Mouse (Mus musculus): ENCODE results near the gene Ugp2. TPM values are rescaled to one million over a fixed set of nuclear protein-coding genes. Genes with fewer than 3 reads are reported as not detected.

Ugp2 gene
- total and polyA plus RNA-seq, 3 experiments = 17.7 to 44.1 (median 24.1) TPM

DNA sequence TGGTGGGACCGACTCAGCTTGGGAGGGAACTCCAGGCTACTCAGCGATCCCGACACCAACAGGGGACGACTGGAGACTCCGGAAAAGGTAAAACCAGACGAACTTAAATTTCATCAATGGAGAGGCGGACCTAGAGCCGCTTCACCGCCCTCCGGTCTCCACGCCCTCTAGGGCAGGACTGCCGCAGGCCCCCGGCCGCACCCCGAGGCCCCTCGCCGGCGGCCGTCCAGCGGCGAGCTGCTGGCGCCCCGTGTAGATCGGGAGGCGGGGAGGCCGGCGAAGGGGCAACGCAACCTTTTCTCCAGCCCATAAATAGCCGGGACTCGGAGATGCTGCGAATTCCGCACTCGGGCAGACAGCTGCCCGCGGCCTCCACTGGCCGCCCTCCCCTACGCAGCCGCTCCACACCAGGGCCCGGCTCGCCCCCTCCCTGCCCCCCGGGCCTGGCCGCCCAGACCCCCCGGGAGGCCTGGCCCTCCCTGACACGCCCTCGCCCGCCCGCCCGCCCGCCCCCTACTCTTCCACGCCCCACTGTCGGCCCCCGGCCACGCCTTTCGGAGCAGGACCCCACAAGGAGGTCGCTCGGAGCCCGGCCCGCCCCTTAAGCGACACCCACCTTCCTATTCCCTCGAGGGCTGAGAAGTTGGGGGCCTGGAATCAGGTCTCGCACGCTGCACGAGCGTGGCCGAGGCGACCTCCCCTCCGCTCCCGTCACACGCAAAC is 441 bp downstream of the Ugp2 start:
- no peaks in the 10 kb centered on the region for H3K27me3 ChIP-seq (replicated peaks)
- in situ Hi-C loops (cut with MboI; ENCODE audit: low pct_ligation_motif_present, low pct_unique_long_range_greater_than_20kb, low sequenced_read_pairs) = no loop called here
- H3K27ac ChIP-seq (ENCODE audit: insufficient read depth, low read depth) = peak overlapping the region; percentile 68

DNA sequence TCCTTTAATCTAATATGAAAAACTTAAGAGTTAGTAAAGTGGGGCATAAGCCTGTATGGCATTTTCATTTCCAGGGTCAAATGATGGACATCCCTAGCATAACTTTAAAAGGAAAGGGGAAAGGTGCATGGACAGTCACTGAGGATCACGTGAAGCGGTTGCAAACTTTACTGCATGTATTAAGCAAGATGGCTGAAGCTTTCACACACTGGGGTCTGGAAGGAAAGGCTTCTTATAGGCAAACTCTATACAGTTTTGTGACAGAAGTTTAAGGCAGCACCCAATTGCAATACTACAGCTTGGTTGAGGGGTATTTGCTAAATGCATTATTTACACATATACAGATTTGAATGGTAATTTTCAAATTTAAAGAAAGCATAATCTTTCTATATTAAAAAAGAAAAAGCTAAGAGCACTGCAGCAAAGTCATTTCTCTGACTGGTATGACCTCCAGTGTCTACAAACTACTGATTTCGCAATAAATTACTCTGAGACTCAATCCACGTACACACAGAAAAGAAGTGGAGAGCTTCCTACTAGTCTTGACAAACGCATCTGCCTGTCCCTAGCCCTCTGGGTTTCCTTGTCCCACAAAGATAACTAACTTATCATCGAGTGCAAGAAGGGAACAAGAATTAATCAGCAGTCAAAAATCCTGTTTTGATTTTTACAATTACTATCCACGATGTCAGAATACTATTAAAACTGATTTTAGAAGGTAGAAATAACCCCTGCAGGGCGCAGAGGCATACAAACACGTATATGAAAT is 1.6 kb downstream of the Ugp2 start:
- peaks cover 3% of the 10 kb centered on the region for H3K9me3 ChIP-seq (replicated peaks; ENCODE audit: low read length)
- in situ Hi-C loops (cut with MboI; ENCODE audit: low pct_ligation_motif_present, low pct_unique_long_range_greater_than_20kb, low sequenced_read_pairs) = no loop called here
- peak overlapping the region; percentile 98 for H3K4me2 ChIP-seq (ENCODE audit: insufficient read depth, low read depth, poor library complexity, severe bottlenecking)
- peak; percentile 4 for DNase-seq (ENCODE audit: extremely low read depth)
- dilution Hi-C loops (cut with MboI; ENCODE audit: extremely low pct_ligation_motif_present, extremely low pct_unique_long_range_greater_than_20kb, low sequenced_read_pairs) = no loop called here
- peak overlapping the region; percentile 80 for H3K9ac ChIP-seq (ENCODE audit: insufficient read depth, low read depth)
- H3K79me2 ChIP-seq (replicated peaks; ENCODE audit: control insufficient read depth, extremely low read depth, insufficient read depth, poor library complexity, severe bottlenecking) = peaks cover 17% of the 10 kb centered on the region
- no peak overlapping the region for H3K27ac ChIP-seq (ENCODE audit: insufficient read depth, low read depth)
- peaks cover 0 to 5% of the 10 kb centered on the region in 2 experiments for H3K36me3 ChIP-seq (replicated peaks in 1 of 2; ENCODE audit: control insufficient read depth in 1 of 2, insufficient read depth in 1 of 2, low read length in 1 of 2)
- peak overlapping the region; percentile 81 to 86 (median 84) for H3K4me3 ChIP-seq (replicated peaks in 1 of 3; ENCODE audit: low read depth in 2 of 3, low read length in 2 of 3, poor library complexity in 1 of 3)
- H3K27me3 ChIP-seq (replicated peaks) = no peaks in the 10 kb centered on the region
- peaks cover 0 to 17% of the 10 kb centered on the region in 2 experiments; a peak in 2 of 4 replicates for H3K4me1 ChIP-seq (ENCODE audit: control insufficient read depth in 1 of 2, insufficient read depth in 2 of 2)
- TF ChIP-seq BHLHE40 (IDR thresholded peaks at IDR 0.05; ENCODE audit: low read depth, low read length) (peak; percentile 34; the same call in 1 of the 2 replicates), ZMIZ1 (IDR thresholded peaks at IDR 0.05; ENCODE audit: low read depth, low read length) (no peak), RCOR1 (conservative IDR thresholded peaks at IDR 0.05; ENCODE audit: low read depth, low read length) (no peak), HCFC1 (IDR thresholded peaks at IDR 0.05; ENCODE audit: low read depth, low read length) (no peak), MAZ (IDR thresholded peaks at IDR 0.05; ENCODE audit: low read depth, low read length) (no peak), IRF4 (IDR thresholded peaks at IDR 0.05; ENCODE audit: low read depth, low read length) (no peak), ZNF384 (IDR thresholded peaks at IDR 0.05; ENCODE audit: low read depth, low read length) (no peak), KAT2A (IDR thresholded peaks at IDR 0.05; ENCODE audit: insufficient replicate concordance, low read length) (no peak), JUN (IDR thresholded peaks at IDR 0.05; ENCODE audit: insufficient read depth, low read depth, low read length) (no peak), E2F4 (IDR thresholded peaks at IDR 0.05; ENCODE audit: insufficient replicate concordance, low read depth, low read length) (no peak), SIN3A (IDR thresholded peaks at IDR 0.05; ENCODE audit: low read length) (0 out of 2 replicates have a peak, but pooled peaks have one; percentile 20), MEF2A (IDR thresholded peaks at IDR 0.05; ENCODE audit: borderline replicate concordance, low read depth, low read length) (no peak), MXI1 (IDR thresholded peaks at IDR 0.05; ENCODE audit: low read depth, low read length) (peak; percentile 40; the same call in 1 of the 2 replicates), USF1 (IDR thresholded peaks at IDR 0.05; ENCODE audit: low read depth, low read length) (0 out of 2 replicates have a peak, but pooled peaks have one; percentile 3)

More for the DNA sequence above, 441 bp downstream of the Ugp2 start:
- no peak for TF ChIP-seq PAX5 (IDR thresholded peaks at IDR 0.05; ENCODE audit: low read length)
- TF ChIP-seq MEF2A (IDR thresholded peaks at IDR 0.05; ENCODE audit: borderline replicate concordance, low read depth, low read length) = peak; percentile 69
- no peak for TF ChIP-seq JUND (conservative IDR thresholded peaks at IDR 0.05; ENCODE audit: low read depth, low read length)
- TF ChIP-seq ZC3H11A (IDR thresholded peaks at IDR 0.05; ENCODE audit: low read depth, low read length) = no peak
- peak; percentile 70; the same call in 1 of the 2 replicates for TF ChIP-seq TCF12 (IDR thresholded peaks at IDR 0.05; ENCODE audit: low read depth, low read length)
- TF ChIP-seq POLR2A (IDR thresholded peaks at IDR 0.05; ENCODE audit: low read depth, low read length) = peak; percentile 72
- no peak for TF ChIP-seq RCOR1 (conservative IDR thresholded peaks at IDR 0.05; ENCODE audit: low read depth, low read length)
- peak; percentile 56; the same call in 1 of the 2 replicates for TF ChIP-seq IRF4 (IDR thresholded peaks at IDR 0.05; ENCODE audit: low read depth, low read length)
- TF ChIP-seq KAT2A (IDR thresholded peaks at IDR 0.05; ENCODE audit: insufficient replicate concordance, low read length) = 0 out of 2 replicates have a peak, but pooled peaks have one; percentile 25
- peak; percentile 75 for TF ChIP-seq NELFE (IDR thresholded peaks at IDR 0.05; ENCODE audit: low read depth, low read length)
- no peak for TF ChIP-seq MAFK (IDR thresholded peaks at IDR 0.05; ENCODE audit: insufficient replicate concordance, low read length)
- TF ChIP-seq JUN (IDR thresholded peaks at IDR 0.05; ENCODE audit: insufficient read depth, low read depth, low read length) = no peak
- peak; percentile 61 for TF ChIP-seq ELF1 (IDR thresholded peaks at IDR 0.05; ENCODE audit: low read depth, low read length)
- TF ChIP-seq POLR2AphosphoS2 (IDR thresholded peaks at IDR 0.05; ENCODE audit: low read depth, low read length) = 0 out of 2 replicates have a peak, but pooled peaks have one; percentile 25
- 0 out of 2 replicates have a peak, but pooled peaks have one; percentile 61 for TF ChIP-seq CHD1 (IDR thresholded peaks at IDR 0.05; ENCODE audit: low read depth, low read length)
- peak; percentile 81 for TF ChIP-seq ZMIZ1 (IDR thresholded peaks at IDR 0.05; ENCODE audit: low read depth, low read length)
- TF ChIP-seq GABPA (IDR thresholded peaks at IDR 0.05; ENCODE audit: insufficient replicate concordance, low read depth, low read length) = no peak
- TF ChIP-seq SMC3 (IDR thresholded peaks at IDR 0.05; ENCODE audit: low read depth, low read length) = no peak; the same call in 1 of the 2 replicates
- TF ChIP-seq MXI1 (IDR thresholded peaks at IDR 0.05; ENCODE audit: low read depth, low read length) = peak; percentile 85
- TF ChIP-seq MAZ (IDR thresholded peaks at IDR 0.05; ENCODE audit: low read depth, low read length) = no peak
- no peak for TF ChIP-seq HCFC1 (IDR thresholded peaks at IDR 0.05; ENCODE audit: low read depth, low read length)
- TF ChIP-seq EP300 (IDR thresholded peaks at IDR 0.05; ENCODE audit: low read length) = 0 out of 2 replicates have a peak, but pooled peaks have one; percentile 14
- no peak for TF ChIP-seq CHD2 (IDR thresholded peaks at IDR 0.05; ENCODE audit: low read length)
- peak in 1 of 2 experiments; percentile 9; a peak in 1 of 4 replicates for TF ChIP-seq CTCF (conservative IDR thresholded peaks at IDR 0.05 in 1 of 2, IDR thresholded peaks at IDR 0.05 in 1 of 2; ENCODE audit: low read depth in 2 of 2, low read length in 2 of 2)
- TF ChIP-seq USF2 (conservative IDR thresholded peaks at IDR 0.05; ENCODE audit: low read depth, low read length) = no peak
- TF ChIP-seq ZKSCAN1 (IDR thresholded peaks at IDR 0.05; ENCODE audit: borderline replicate concordance, low read depth, low read length) = no peak
- TF ChIP-seq TBP (conservative IDR thresholded peaks at IDR 0.05; ENCODE audit: low read depth, low read length) = peak; percentile 84
- peak; percentile 24; the same call in 1 of the 2 replicates for TF ChIP-seq MYC (IDR thresholded peaks at IDR 0.05; ENCODE audit: low read depth, low read length)
- no peak for TF ChIP-seq USF1 (IDR thresholded peaks at IDR 0.05; ENCODE audit: low read depth, low read length)
- peak; percentile 79 for TF ChIP-seq SIN3A (IDR thresholded peaks at IDR 0.05; ENCODE audit: low read length)
- peak; percentile 21; the same call in 1 of the 2 replicates for TF ChIP-seq ETS1 (conservative IDR thresholded peaks at IDR 0.05; ENCODE audit: low read depth, low read length)
- no peak for TF ChIP-seq MAX (IDR thresholded peaks at IDR 0.05; ENCODE audit: low read length)
- 0 out of 2 replicates have a peak, but pooled peaks have one; percentile 26 for TF ChIP-seq NRF1 (IDR thresholded peaks at IDR 0.05; ENCODE audit: low read depth, low read length)
- peak; percentile 83 for TF ChIP-seq UBTF (IDR thresholded peaks at IDR 0.05; ENCODE audit: low read depth, low read length)
- peaks cover 3% of the 10 kb centered on the region for H3K9me3 ChIP-seq (replicated peaks; ENCODE audit: low read length)
- dilution Hi-C loops (cut with MboI; ENCODE audit: extremely low pct_ligation_motif_present, extremely low pct_unique_long_range_greater_than_20kb, low sequenced_read_pairs) = no loop called here
- peak overlapping the region; percentile 80 for H3K9ac ChIP-seq (ENCODE audit: insufficient read depth, low read depth)
- H3K36me3 ChIP-seq (replicated peaks in 1 of 2; ENCODE audit: control insufficient read depth in 1 of 2, insufficient read depth in 1 of 2, low read length in 1 of 2) = peaks cover 0 to 5% of the 10 kb centered on the region in 2 experiments
- H3K4me2 ChIP-seq (ENCODE audit: insufficient read depth, low read depth, poor library complexity, severe bottlenecking) = peak overlapping the region; percentile 98; the same call in 1 of the 2 replicates
- DNase-seq (ENCODE audit: extremely low read depth) = peak; percentile 81
- peak overlapping the region; percentile 81 to 86 (median 84) for H3K4me3 ChIP-seq (replicated peaks in 1 of 3; ENCODE audit: low read depth in 2 of 3, low read length in 2 of 3, poor library complexity in 1 of 3)
- peaks cover 17% of the 10 kb centered on the region for H3K79me2 ChIP-seq (replicated peaks; ENCODE audit: control insufficient read depth, extremely low read depth, insufficient read depth, poor library complexity, severe bottlenecking)
- peaks cover 0 to 17% of the 10 kb centered on the region in 2 experiments; a peak in 2 of 4 replicates for H3K4me1 ChIP-seq (ENCODE audit: control insufficient read depth in 1 of 2, insufficient read depth in 2 of 2)

Data from CH12.LX (cell line).